Mouse (Mus musculus) intestine, embryonic 14.5 days (tissue): ENCODE results near the gene Ercc4. TPM values are rescaled to one million over a fixed set of nuclear protein-coding genes. Genes with fewer than 3 reads are reported as not detected.

Experiments
- ATAC-seq: fragments of 200-750 bp; cut with Nextera tagmentation; replicated peaks from 2 replicates; pipeline ENCODE4 v1.8.0; 2017; ENCODE audit warnings: low read depth, moderate number of reproducible peaks, moderate TSS enrichment, moderate library complexity; ENCODE audit not compliant: low FRiP score, low TSS enrichment
- DNase-seq: peaks from one replicate; pipeline ENCODE4 v3.0.0-alpha.2; 2018; ENCODE audit warnings: low spot score
- H3K27ac ChIP-seq: fragments of 300-500 bp; sonication (generic); 2 replicates; pipeline ENCODE4 v1.5.1; 2014; ENCODE audit warnings: low read depth, mild to moderate bottlenecking, control low read depth
- H3K27me3 ChIP-seq: fragments of 300-500 bp; sonication (generic); replicated peaks from 2 replicates; pipeline ENCODE4 v1.6.1; 2014; ENCODE audit warnings: low read length, control low read depth; ENCODE audit not compliant: control insufficient read depth, insufficient read depth
- H3K36me3 ChIP-seq: fragments of 300-500 bp; sonication (generic); 2 replicates; pipeline ENCODE4 v1.6.1; 2014; ENCODE audit warnings: low read length, control low read depth; ENCODE audit not compliant: control insufficient read depth, insufficient read depth
- H3K4me1 ChIP-seq: fragments of 300-500 bp; sonication (generic); replicated peaks from 2 replicates; pipeline ENCODE4 v1.6.1; 2014; ENCODE audit warnings: low read length, control low read depth, mixed read lengths; ENCODE audit not compliant: control insufficient read depth, insufficient read depth
- H3K4me2 ChIP-seq: fragments of 300-500 bp; sonication (generic); 2 replicates; pipeline ENCODE4 v1.6.1; 2014; ENCODE audit warnings: low read length
- H3K4me3 ChIP-seq: fragments of 300-500 bp; sonication (generic); 2 replicates; pipeline ENCODE4 v1.5.1; 2014; ENCODE audit warnings: low read depth, low read length, control low read depth, mixed read lengths
- H3K9ac ChIP-seq: fragments of 300-500 bp; sonication (generic); 2 replicates; pipeline ENCODE4 v1.6.1; 2014; ENCODE audit warnings: mild to moderate bottlenecking, low read length
- H3K9me3 ChIP-seq: fragments of 300-500 bp; sonication (generic); 2 replicates; pipeline ENCODE4 v1.6.1; 2016; ENCODE audit warnings: low read length, control low read depth; ENCODE audit not compliant: control insufficient read depth
- WGBS: fragments of 180-500 bp; shearing (Covaris S2); extraction: QIAGEN DNeasy Blood & Tissue Kit; methylation state at CpG from one replicate; pipeline ENCODE4 v1.1.7; 2014; 5-methylcytosine and 5-hydroxymethylcytosine counted together
- polyA plus RNA-seq: library from polyadenylated mRNA; unstranded; fragments of >200 nt; fragmentation: Nextera tagmentation; extraction: Ambion mirVana; gene quantifications from 2 replicates; pipeline ENCODE4 v1.2.1, GENCODE M21; 2014

Gene Ercc4
- polyA plus RNA-seq, 1 experiment from 2014 or later: 13.1 TPM

GRCm38 (mm10) chr16:13141220-13141619, 31.7 kb downstream of the Ercc4 start:
- no peak overlapping the region for H3K27ac ChIP-seq
- no peak overlapping the region for H3K9ac ChIP-seq
- H3K27me3 ChIP-seq: no peaks in the 10 kb centered on the region
- H3K4me1 ChIP-seq: no peaks in the 10 kb centered on the region
- no peak overlapping the region for H3K4me3 ChIP-seq
- H3K36me3 ChIP-seq: peaks cover 12% of the 10 kb centered on the region
- no peak overlapping the region for H3K4me2 ChIP-seq
- H3K9me3 ChIP-seq: no peaks in the 10 kb centered on the region
- no peak for ATAC-seq
- WGBS: 87% methylated on average over 6 of the region's 6 CpGs
- DNase-seq: no peak

DNA sequence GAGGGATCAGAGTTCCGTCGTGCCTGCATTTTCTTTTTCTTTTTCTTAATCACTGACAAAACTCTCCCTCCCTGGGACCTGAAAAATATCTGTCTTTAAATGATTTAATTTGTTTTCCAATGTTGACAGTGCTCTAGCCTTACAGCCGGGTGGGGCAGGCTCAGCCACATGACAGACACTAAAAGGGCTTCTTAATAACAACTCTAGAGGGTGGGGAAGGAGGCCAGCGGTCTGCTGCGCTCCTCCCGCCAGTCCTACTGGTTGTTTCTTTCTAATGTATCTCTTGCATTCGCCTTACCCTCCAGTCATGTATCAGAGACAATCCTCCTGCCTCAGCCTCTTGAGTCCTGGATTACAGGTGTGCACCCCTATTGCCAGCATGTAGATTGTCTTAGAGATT, 34.4 kb downstream of the Ercc4 start:
- Histone ChIP-seq H3K9me3 (no peaks in the 10 kb centered on the region), H3K27ac (no peak overlapping the region), H3K27me3 (no peaks in the 10 kb centered on the region), H3K9ac (no peak overlapping the region), H3K36me3 (peaks cover 36% of the 10 kb centered on the region), H3K4me1 (no peaks in the 10 kb centered on the region), H3K4me2 (no peak overlapping the region), H3K4me3 (no peak overlapping the region)
- DNase-seq (no peak), ATAC-seq (no peak)
- 88% methylated on average over 7 of the region's 7 CpGs for WGBS

DNA sequence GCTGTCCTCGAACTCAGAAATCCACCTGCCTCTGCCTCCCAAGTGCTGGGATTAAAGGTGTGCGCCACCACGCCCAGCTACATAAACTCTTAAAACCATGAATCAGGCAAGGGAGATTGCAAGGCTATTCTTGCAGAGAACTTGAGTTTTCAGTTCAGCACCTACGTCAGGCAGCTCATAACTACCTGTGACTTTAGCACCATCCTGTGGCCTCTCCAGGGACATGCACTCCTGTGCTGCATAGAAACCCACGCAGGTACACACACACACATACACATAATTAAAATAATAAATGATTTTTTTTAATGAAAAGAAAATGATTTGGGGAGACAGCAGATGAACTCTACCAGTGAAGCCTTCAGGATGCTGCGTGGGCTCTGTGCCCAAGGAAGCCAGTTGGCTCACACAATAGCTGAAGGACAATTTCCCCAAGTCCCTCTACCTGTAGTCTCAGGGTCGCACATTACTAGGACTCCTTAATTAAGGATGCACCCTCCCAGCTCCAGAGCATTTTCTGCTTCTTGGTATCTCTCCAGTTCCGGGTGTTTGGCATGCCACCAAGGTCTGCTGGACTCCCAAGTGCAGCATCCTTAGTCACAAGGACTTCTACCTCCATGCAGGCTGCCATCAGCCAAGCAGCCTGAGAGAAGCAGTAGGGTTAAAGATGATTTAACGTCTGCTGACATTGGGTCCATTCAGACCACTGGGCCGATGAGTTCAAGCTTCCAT, 35.4 kb downstream of the Ercc4 start:
- Histone ChIP-seq H3K4me3 (no peak overlapping the region), H3K4me1 (no peaks in the 10 kb centered on the region), H3K9me3 (no peaks in the 10 kb centered on the region), H3K27me3 (no peaks in the 10 kb centered on the region), H3K36me3 (peaks cover 41% of the 10 kb centered on the region), H3K4me2 (no peak overlapping the region), H3K27ac (no peak overlapping the region), H3K9ac (no peak overlapping the region)
- ATAC-seq (no peak), DNase-seq (no peak)
- 91% methylated on average over 10 of the region's 10 CpGs for WGBS

DNA sequence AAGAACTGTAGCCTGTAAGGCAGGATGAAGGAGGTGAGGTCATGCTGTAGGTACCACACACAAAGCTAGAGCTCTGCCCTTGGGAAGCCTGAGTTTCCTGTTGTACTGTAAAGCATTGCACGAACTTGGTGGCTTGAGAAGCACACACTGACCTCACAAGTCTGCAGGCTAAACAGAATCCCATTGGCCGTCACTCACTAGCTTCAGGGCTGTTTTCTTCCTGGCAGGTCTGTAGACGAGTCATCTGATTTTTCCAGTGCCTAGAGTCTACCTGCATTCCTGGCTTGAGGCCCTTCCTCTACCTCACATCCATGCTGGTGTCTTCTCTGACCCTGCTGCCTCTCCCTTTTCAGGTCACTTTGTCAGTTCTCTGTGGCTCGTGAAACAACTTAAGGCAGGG, 36.7 kb downstream of the Ercc4 start:
- DNase-seq: no peak
- Histone ChIP-seq H3K4me2 (no peak overlapping the region), H3K9ac (no peak overlapping the region), H3K4me3 (no peak overlapping the region), H3K27ac (no peak overlapping the region), H3K36me3 (peaks cover 41% of the 10 kb centered on the region), H3K4me1 (no peaks in the 10 kb centered on the region), H3K9me3 (no peaks in the 10 kb centered on the region), H3K27me3 (no peaks in the 10 kb centered on the region)
- ATAC-seq: no peak
- 85% methylated on average over 4 of the region's 4 CpGs for WGBS

GRCm38 (mm10) chr16:13147810-13148555, 38.5 kb downstream of the Ercc4 start:
- WGBS: 85% methylated on average over 19 of the region's 19 CpGs
- no peak for ATAC-seq
- H3K4me3 ChIP-seq: no peak overlapping the region

DNA sequence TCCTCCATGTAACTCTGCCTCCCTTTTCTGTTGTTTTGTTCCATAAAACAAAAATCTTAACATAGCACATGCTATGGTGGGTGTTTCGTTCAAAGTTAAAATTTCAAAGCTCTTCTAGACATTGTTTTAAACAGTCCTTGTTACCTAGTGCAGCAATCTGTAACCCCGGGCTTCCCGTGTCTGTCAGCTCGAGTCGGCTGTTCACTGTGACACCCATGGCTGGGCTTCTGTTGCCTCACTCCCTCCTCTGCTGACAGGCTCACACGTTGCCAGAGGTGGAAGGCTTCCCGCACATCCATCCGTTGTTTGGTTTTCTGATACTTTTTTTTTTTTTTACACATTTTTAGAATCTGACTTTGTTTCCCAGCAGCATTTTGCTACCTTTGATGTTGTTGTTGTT, 40.5 kb downstream of the Ercc4 start:
- no peak overlapping the region for H3K27ac ChIP-seq
- H3K4me3 ChIP-seq: no peak overlapping the region
- H3K4me1 ChIP-seq: no peaks in the 10 kb centered on the region
- no peaks in the 10 kb centered on the region for H3K27me3 ChIP-seq
- H3K9me3 ChIP-seq: no peaks in the 10 kb centered on the region
- H3K4me2 ChIP-seq: no peak overlapping the region
- WGBS: 90% methylated on average over 8 of the region's 8 CpGs
- H3K9ac ChIP-seq: no peak overlapping the region
- peaks cover 36% of the 10 kb centered on the region for H3K36me3 ChIP-seq
- ATAC-seq (no peak), DNase-seq (no peak)

More at GRCm38 (mm10) chr16:13147810-13148555, 38.5 kb downstream of the Ercc4 start:
- Histone ChIP-seq H3K4me2 (no peak overlapping the region), H3K27ac (no peak overlapping the region), H3K4me1 (no peaks in the 10 kb centered on the region), H3K36me3 (peaks cover 41% of the 10 kb centered on the region), H3K9me3 (no peaks in the 10 kb centered on the region), H3K27me3 (no peaks in the 10 kb centered on the region), H3K9ac (no peak overlapping the region)
- DNase-seq: no peak

DNA sequence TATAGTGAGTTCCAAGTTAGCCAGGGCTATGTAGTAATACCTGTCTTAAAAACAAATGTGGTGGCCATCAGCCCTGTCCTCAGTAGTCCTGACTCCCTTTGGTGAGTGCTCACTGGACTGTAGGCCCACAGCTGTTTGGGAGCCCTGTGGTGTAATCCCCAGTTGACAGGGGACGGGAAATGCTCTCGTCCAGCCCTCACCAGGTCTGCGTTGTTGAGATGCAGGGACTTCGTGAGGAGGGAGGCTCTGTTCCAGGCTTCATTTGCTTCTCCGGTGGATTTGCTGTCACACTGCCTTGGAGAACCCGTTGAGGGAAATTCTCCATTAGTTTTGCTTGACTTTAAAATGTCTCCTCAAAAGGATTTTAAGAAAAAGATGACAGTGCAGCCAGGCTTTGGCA, 41.3 kb downstream of the Ercc4 start:
- no peak for ATAC-seq
- Histone ChIP-seq H3K9ac (no peak overlapping the region), H3K4me2 (no peak overlapping the region), H3K4me1 (no peaks in the 10 kb centered on the region), H3K9me3 (no peaks in the 10 kb centered on the region), H3K27me3 (no peaks in the 10 kb centered on the region), H3K36me3 (peaks cover 33% of the 10 kb centered on the region), H3K4me3 (no peak overlapping the region), H3K27ac (no peak overlapping the region)
- no peak for DNase-seq
- WGBS: 80% methylated on average over 6 of the region's 6 CpGs

GRCm38 (mm10) chr16:13152475-13152874, 43.0 kb downstream of the Ercc4 start:
- H3K27ac ChIP-seq: no peak overlapping the region
- no peaks in the 10 kb centered on the region for H3K4me1 ChIP-seq
- DNase-seq (no peak), ATAC-seq (no peak)
- H3K4me3 ChIP-seq: no peak overlapping the region
- no peaks in the 10 kb centered on the region for H3K9me3 ChIP-seq
- WGBS: 84% methylated on average over 5 of the region's 5 CpGs
- H3K36me3 ChIP-seq: peaks cover 18% of the 10 kb centered on the region; the same call in 1 of the 2 replicates
- H3K4me2 ChIP-seq: no peak overlapping the region
- no peak overlapping the region for H3K9ac ChIP-seq
- H3K27me3 ChIP-seq: no peaks in the 10 kb centered on the region
